Mouse (Mus musculus): ENCODE data around the gene Txn2. TPM values are rescaled to one million over a fixed set of nuclear protein-coding genes. Genes with fewer than 3 reads are reported as not detected.

The Txn2 gene
- total RNA-seq (2014; fragmentation: Nextera tagmentation) = 214 and 226 TPM in 2 replicates
- 65.7 and 89.0 TPM in 2 replicates for total RNA-seq (2017)

DNA sequence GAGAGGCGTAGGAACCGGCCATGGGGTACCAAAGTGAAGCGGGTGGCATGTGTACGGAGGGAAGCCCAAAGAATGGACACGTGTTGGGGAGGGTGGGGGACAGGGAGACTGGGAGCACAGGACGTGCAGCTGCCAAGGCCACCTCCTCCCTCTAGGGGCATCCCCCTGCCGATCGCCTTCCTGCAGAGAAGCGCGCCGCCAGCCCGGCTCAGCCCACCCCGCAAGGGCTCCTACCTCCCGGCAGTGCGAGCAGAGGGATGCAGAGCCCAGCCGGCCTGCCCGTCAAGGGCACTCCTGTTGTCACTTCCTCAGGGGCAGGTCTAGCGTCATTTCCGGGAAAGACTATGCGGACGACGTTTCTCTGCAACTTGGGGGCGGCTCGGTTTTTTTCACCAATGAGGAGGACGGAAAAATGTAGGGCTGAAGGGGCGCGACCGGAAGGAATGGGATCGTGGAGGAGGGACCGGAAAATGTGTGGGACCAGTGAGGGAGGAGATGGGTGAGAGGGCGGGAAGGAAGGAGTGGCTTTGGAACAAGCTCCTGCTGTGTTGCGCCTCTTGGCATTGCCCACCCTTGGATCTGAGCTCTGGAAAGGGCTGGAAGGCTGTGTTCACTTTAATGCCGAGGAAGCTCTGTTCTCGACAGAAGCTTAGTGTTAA lies at the start of gene Txn2:
Gene Txn2 (minus strand): TSS at position 334 of the 659 bp plus-strand sequence.
- ATAC-seq (replicated peaks; ENCODE audit: poor library complexity, severe bottlenecking) = peak; percentile 79

DNA sequence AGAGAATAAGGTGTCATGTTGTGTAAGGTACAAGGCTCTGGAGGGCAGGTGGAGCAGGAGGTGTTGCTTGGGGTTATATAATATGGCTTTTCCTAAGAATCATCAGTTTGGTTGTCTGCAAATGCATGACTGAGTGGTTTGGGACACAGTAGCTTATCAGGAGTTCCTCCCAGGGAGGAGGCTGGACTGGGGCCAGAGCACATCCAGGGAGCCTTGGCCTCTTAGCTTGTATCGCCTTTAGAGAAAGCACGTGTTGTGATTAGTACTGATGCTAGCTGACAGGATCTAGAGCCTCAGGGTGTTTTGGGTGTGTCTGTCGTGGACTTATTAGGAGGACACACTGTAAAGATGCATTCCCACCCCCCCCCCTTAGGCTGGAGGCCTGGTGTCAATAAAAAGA lies 48.9 kb upstream of the Txn2 start:
- no peak for ATAC-seq (replicated peaks; ENCODE audit: poor library complexity, severe bottlenecking)

DNA sequence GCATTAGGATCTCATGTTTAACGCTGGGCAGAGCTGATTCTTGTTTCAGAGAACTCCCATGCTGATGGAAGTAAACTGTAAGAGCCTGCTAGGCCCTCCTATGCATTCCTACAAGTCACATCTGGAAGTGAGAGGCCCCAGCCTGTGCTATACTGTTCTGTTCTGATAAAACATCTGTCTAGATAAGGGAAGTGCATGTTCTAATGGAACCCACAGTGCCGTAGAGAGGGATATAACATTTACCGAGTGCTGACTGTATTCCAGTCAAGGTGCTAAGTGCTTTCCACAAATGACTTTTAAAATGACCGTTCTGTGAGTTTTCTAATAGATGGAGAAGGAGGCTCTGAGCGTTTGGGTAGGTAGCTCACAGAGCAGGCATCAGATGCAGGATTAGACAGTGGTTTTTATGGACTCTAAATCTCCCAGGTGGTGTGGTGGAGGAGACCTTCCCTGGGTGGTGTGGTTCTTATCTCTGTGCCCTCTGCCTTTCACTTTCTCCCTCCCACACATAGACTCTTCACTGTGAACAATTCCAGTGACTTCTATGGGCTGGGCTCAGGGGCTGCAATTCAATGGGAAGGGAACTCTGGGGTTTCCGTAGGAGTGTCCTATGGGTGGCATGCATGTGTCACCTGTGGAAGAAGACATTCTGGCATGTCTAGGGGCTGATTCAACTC lies 45.5 kb upstream of the Txn2 start:
- no peak for ATAC-seq (replicated peaks; ENCODE audit: poor library complexity, severe bottlenecking)

DNA sequence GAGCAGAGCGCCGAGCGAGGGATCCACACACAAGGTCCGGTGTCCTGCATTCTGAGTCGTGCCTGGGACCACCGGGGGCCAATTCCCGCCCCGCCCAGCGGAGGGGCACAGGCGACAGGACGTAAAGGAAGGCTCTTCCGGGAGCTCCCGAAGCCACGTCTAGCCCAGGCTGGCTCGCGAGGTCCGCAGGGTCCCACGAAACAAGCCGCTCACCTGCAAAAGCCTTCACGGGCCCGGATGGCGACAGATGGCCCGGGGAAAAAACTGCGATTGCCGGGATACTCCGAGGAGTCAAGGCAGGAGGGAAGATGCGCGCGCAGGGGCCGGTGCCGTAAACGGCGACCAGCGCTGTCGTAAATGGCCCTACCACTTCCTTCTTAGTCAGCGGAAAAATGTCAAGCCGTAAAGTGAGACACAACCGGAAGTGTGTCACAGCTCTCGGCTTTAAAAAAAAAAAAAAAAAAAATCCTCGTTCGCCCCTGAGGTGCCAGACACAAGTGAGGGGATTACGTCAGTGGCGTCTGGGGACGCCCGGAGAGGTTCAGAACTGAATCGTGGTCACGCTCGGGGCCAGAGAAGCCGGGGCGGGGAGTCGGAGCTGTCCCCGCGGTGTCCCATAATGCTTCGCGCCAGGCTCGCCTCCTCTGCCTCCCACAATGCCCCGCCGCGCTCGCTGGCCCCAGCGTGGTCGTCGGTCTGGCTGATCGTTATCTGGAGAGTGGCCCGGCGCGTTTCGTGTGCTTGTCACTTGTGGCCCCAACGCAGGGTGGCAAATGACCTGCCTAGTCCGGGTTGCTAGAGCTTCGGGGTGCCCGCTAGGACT lies 41.9 kb upstream of the Txn2 start, which contains the start of gene Eif3d:
Gene Eif3d (minus strand): TSS at position 344 of the 823 bp plus-strand sequence.
- peak; percentile 86 for ATAC-seq (replicated peaks; ENCODE audit: poor library complexity, severe bottlenecking)

DNA sequence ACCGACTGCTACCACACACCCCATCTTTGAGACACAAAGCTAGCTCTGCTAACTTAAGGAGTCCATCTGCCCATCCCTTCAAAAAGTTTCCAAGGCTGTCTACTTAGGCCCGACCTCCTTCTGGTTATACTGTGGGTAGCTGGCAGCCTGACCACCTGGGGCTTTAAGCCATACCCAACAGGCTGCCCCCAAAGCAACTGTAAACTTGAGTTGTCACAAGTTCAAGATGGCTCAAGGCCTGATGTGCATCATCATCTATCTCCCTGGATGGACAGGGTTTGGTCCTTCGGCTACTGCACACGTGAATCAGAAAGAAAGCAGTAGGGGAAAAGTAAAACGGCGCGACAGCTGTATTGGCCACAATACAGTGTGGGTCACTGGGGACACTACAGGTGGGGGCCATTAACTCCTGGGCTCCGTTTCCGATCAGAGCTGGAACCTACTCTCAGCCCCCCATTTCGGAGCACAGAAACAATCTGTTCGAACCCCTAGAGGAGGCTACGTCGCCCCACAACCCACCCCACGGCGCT lies 41.2 kb upstream of the Txn2 start:
- ATAC-seq (replicated peaks; ENCODE audit: poor library complexity, severe bottlenecking) = no peak

DNA sequence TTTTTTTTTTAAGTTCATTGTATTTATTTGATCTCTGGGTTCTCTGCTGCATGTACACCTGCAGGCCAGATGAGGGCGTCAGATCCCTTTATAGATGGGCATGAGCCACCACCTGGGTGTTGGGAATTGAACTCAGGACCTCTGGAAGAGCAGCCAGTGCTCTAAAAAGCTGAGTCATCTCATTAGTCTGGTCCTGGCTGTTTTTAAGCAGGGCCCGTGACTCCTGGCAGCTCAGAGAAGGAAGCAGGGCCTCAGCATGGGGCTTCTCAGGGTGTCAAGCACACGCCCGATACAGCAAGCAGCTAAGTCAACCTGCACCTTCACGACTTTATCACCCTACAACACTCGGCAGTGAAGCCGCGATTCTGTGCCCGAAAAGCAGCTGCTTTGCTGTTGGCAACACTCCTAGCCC lies 36.3 kb upstream of the Txn2 start:
- ATAC-seq (replicated peaks; ENCODE audit: poor library complexity, severe bottlenecking) = no peak

DNA sequence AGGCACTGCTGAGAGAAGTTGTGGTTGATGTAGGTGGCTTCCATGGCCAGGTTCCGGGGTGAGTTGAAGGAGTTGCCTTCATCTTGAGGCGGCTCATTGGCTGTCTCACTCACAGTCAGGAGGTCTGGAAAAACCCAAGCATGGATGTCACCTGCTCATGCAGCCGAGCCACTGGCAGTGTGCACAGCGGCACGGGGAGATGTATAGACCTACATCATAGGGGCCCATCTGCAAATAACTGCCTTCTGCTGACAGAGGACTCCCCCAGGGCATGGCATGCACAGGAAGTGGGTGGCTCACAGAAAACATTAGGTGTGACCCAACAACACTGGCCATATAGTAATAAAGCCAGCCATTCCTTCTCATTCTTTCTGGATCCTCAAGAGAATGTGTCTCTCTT lies 33.6 kb upstream of the Txn2 start:
- no peak for ATAC-seq (replicated peaks; ENCODE audit: poor library complexity, severe bottlenecking)

DNA sequence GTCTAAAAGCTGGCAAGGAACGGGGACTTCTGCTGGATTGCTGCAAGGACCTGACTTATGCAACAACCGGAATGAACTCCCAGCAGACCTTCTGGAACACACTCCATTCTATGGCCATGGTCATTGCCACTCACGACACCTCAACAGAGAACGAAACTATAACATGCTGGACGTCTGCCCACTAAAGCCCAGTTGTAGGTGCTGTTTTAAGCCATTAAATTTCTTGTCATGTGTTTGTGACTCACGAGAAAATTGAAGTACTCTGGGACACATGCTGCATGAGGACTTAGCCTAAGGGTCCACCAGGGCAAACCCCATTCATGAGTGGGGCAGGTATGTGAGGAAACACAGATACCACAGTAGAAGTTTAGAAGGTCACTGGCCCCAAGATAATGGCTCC lies 31.9 kb upstream of the Txn2 start:
- no peak for ATAC-seq (replicated peaks; ENCODE audit: poor library complexity, severe bottlenecking)

DNA sequence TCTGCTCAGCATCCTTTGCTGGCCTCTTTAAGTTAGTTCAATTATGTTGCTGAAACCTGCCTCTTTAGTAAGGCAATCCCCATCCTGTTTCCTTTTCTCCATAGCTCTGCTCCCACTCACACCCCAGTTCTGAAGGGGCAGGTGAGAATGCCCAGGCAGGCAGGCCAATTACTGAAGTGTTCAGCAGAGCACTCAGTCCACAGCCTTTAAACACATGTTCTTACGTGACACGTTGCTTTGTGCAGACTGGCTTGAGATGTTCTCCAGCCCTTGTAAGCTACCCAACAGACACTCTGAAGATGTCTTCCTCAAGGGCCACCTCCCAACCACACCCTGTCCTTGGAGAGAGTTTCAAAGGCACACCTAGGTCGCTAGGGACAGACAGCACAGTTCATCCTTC lies 29.3 kb upstream of the Txn2 start:
- no peak for ATAC-seq (replicated peaks; ENCODE audit: poor library complexity, severe bottlenecking)

DNA sequence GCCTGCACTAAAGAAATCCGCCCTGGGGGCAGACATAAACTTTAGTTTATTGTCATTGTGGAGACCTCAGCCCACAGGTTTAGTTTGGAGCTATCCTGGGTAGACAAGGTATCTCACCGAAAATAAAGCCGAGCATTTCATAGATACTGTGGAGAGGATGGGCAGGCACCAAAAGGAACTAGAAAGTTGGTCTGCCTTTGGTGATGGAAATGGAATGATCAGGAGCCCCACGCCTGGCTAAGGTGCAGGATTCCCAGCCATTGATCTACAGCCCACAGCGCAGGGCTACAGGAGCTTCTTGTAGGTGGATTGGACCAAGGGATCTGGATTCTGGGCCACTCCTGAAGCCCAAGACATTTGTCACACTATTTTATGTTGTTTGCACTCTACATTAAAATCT lies 28.8 kb upstream of the Txn2 start:
- no peak for ATAC-seq (replicated peaks; ENCODE audit: poor library complexity, severe bottlenecking)

DNA sequence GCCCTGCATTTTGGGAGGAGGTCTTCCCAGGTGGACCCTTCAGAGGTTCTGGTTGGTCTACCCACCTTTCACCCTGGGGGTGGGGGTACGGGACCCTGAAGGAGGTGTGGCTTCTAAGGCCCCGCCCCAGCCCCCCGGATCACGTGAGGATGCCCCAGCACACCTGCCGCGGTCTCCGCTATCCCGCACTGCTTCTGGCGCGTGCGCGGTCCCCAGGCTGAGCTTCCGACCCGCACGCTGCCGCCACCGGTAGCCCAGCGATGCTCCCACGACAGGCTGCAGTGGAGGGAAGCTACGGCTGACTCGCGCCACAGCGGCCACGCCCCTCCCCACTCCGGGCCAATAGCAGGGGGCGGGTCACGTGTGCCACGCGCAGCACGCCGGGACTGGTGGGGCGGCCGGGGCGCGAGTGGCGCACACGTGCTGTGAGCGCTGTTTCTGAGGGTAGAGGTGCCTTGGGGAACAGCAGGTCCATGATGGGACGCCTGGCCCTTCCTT lies 27.6 kb upstream of the Txn2 start, which contains the start of gene Foxred2:
Gene Foxred2 (minus strand): TSS at position 319 of the 498 bp plus-strand sequence.
- peak; percentile 96 for ATAC-seq (replicated peaks; ENCODE audit: poor library complexity, severe bottlenecking)

DNA sequence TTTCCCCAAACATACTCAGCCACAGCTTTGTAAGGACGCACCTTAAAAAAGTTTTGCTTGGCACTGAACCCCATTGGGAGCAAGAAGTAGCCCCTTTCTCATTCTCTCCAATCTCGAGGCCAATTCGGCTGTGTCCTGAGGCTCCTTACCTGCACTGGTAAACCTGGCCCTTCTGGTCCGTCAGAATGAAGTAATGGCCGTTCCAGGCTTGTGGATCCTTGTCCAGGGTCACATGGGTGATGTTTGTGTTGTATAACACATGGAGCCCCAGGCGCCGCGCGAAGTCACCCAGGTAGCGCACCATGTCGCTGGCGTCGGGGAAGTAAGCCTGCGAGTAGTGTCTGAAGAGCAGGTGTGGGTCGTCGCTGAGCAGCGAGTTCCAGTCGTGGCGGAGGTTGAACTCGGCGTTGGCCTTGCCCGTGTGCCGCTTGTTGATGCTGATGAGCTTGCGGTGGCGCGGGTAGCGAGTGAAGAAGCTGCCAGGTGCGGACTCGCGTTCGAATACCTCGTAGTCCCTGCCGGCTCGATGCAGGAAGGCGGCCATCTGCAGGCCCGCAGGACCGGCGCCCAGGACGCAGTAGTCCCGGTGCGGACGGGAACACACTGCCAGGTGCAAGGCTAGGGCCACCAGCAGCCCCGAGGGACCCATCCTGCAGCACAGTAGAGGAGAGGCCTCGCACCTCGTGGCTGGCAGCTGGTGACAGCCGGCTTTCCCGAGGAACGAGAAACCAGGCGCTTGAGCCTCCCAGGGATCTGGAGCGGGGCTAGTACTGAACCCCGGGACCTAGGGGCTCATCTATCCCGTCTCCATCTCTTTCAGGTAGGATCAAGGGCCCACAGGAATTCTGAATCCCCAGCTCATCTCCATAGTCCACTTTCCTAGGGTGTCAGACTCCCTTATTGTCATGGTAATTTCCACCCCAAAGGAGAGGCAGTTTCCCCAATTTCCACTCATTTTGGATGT lies 26.9 kb upstream of the Txn2 start:
- ATAC-seq (replicated peaks; ENCODE audit: poor library complexity, severe bottlenecking) = peak; percentile 13; the same call in 1 of the 2 replicates

DNA sequence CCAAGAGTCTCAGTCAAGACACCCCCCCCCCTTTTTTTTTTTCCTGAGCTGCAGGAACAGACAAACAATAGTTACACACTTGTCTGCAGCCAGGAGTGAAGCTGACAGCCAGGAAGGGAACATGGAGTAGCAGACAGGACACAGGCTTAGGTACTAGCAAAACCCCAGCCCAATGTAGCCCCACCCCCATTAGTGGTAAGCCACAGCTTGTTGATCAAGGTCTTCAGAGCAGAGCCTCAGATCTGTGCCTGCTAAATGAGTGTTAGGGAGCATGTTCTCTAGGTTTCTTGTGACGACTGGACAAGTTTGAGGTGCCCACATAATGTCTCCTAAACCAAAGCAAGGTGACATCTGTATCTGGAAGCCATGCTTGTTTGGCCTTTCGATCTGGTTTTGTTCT lies 25.6 kb upstream of the Txn2 start:
- ATAC-seq (replicated peaks; ENCODE audit: poor library complexity, severe bottlenecking) = no peak

DNA sequence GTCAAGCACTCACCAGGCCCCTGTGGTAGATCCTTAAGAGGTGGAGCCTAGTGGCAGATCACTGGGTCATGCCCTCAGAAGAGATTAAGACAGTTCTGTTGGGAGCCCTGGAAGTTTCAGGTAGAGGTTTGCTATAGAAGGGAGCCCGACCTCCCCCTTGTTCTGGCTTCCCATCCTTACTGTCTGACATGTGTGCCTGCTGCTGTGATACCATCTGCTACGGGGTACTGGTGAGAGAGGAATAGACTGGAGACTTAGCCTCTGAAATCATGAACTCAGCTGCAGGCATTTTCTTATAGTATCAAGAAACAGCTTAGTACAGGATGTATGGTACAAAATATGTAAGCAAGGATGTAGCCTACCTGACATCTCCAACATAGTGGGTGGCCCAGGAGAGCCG lies 24.1 kb upstream of the Txn2 start:
- no peak for ATAC-seq (replicated peaks; ENCODE audit: poor library complexity, severe bottlenecking)

DNA sequence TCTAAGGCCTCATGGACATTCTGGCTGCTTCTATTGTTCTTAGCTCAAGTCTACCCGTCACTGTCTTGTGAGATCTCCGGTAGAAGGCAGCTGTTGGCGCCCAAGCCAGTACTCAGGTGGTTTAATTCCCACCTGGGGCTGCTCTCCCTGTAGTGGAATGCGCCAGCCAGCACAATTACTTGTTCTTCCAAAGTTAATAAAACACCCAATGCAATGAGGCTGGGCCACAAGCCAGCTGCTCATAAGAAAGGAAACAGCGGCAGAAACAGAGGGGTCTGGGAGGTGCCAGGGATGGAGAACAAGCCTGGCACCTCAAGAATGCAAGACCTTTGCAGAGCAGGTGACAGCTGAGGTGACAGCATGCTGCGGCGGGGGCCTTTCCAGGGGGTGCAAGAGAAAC lies 20.3 kb upstream of the Txn2 start:
- ATAC-seq (replicated peaks; ENCODE audit: poor library complexity, severe bottlenecking) = no peak

DNA sequence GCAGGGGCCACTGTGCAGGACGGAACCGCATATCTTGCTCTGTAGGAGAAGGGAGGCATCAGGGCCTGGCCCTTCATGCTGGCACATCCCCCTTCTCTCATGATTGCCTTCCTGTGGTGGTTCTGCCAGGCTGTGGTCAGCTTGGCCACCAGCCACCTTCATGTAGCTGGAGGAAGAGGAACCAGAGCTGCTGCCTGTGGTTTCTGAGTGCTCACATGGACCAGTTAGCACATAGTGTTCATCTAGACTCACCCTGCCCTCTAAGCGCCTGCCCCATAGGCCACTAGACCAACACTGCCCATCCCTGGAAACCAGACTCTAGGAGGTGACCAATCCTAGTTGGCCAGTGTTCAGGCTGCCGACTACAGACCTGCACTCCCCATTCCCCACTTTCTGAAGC lies 16.9 kb upstream of the Txn2 start:
- peak; percentile 98 for ATAC-seq (replicated peaks; ENCODE audit: poor library complexity, severe bottlenecking)

DNA sequence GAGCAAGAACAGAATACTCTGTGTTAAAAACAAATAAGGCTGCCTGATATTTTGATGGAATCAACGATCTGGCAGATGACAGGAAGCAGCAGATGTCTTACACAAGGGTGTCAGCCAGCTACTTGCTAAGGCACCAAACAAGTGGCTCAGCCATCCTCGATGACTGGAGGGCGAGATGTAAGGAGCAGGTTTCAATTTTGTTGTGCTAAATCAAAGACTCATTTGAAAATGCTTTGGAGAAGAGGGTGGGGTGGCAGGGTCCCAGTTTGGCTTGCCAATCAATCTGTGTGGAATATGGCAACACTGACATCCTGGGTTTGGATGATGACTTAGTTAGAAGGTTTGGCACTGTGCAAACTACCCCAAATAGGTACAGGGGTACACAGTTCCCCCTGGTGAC lies 12.8 kb upstream of the Txn2 start:
- ATAC-seq (replicated peaks; ENCODE audit: poor library complexity, severe bottlenecking) = no peak

DNA sequence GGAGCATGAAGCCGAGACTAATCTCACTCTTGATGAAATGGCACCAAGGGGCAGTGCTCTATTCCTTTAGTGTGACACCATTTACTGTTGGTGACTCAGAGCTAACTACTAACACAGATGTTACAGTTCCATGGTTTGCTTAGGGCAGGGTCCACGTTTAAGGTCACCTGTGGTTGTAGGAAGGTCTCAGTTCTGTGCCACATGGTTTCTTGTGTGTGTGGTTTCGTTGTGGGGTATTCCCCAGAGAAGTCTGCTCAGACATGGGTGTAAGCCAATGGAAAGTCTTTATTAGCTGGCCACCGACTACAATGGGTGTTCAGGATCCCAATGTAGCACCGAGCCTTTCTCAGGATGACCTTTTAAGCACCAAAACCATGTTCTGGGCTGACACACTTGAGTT lies 9.7 kb upstream of the Txn2 start:
- no peak for ATAC-seq (replicated peaks; ENCODE audit: poor library complexity, severe bottlenecking)

DNA sequence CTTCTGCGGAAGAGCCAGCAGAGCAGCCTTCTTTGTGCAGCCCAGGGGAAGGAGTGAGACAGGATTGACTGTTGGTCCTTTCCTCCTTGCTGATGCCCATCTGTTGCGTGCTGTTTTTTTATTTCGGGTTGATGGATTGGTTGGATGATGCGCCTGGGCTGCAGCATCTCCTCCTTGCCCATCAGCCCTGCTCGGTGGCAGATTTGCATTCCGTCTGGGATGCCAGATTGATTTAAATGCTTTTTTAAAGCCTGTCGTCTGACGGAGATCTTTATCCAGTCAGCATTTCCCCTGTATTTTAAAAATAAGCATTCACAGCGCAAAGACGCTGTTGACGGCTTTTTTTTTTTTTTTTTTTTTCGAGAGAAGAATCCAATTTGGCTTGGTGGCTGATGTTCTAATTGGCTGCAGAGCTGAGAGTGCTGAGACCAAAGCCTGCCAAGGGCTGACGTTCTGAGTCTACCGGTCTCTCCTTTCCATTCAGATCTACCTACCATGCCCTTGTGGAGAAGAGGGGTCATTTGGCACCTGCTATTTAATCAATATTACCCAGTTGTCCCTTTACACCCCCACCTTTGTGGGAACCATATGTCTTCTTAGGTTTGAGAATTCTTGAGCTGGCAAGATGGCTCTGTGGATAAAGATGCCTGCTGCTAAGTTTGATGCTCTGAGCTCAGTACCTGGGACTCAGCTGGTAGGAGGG lies 7.0 kb upstream of the Txn2 start:
- no peak for ATAC-seq (replicated peaks; ENCODE audit: poor library complexity, severe bottlenecking)
